10 mouse cellular contexts compared by ENCODE assay signal in genomic region chr3:80042756-80043484, GRCm38 (mm10).
DNase-seq lines count a peak whose midpoint lies in the region; ATAC-seq and TF ChIP-seq lines count a peak whose summit lies in the region.
"Had no signal": no experiment of that assay in that cellular context is flagged by ENCODE, and none has a peak within 500 bp of the region (broad histone marks: within the 10 kb centered on the region; RNA-seq: fewer than 3 reads in every experiment).

No protein-coding gene starts in this region.

- H3K27me3 ChIP-seq in forebrain, postnatal 0 days (ENCODE audit: insufficient read depth, low read length), result no peaks in the 10 kb centered on the region
- no peaks in the 10 kb centered on the region for H3K27me3 ChIP-seq in forebrain, embryonic 11.5 days (ENCODE audit: control insufficient read depth, insufficient read depth, low read length)
- H3K27me3 ChIP-seq in hindbrain, embryonic 10.5 days (ENCODE audit: insufficient read depth, poor library complexity, severe bottlenecking), result no peaks in the 10 kb centered on the region
- H3K27me3 ChIP-seq: limb, embryonic 15.5 days had no signal

- H3K9me3 ChIP-seq in forebrain, postnatal 0 days (ENCODE audit: low read length), result no peaks in the 10 kb centered on the region
- no peaks in the 10 kb centered on the region for H3K9me3 ChIP-seq in forebrain, embryonic 11.5 days (ENCODE audit: control insufficient read depth, low read length)
- H3K9me3 ChIP-seq in hindbrain, embryonic 10.5 days, result no peaks in the 10 kb centered on the region
- H3K9me3 ChIP-seq: limb, embryonic 15.5 days had no signal

- H3K4me3 ChIP-seq in forebrain, postnatal 0 days (ENCODE audit: low read depth, low read length), result no peak overlapping the region
- no peak overlapping the region for H3K4me3 ChIP-seq in forebrain, embryonic 11.5 days (ENCODE audit: low read depth, low read length)
- H3K4me3 ChIP-seq in hindbrain, embryonic 10.5 days, result no peak overlapping the region
- H3K4me3 ChIP-seq: limb, embryonic 15.5 days had no signal

- H3K9ac ChIP-seq in forebrain, postnatal 0 days, result no peak overlapping the region
- H3K9ac ChIP-seq in forebrain, embryonic 11.5 days (ENCODE audit: low read length), result no peak overlapping the region
- H3K9ac ChIP-seq: limb, embryonic 15.5 days had no signal

- H3K36me3 ChIP-seq in forebrain, postnatal 0 days (ENCODE audit: insufficient read depth), result no peaks in the 10 kb centered on the region
- H3K36me3 ChIP-seq in forebrain, embryonic 11.5 days (ENCODE audit: control insufficient read depth, insufficient read depth, low read length), result no peaks in the 10 kb centered on the region
- no peaks in the 10 kb centered on the region for H3K36me3 ChIP-seq in hindbrain, embryonic 10.5 days
- H3K36me3 ChIP-seq: limb, embryonic 15.5 days had no signal

- WGBS in forebrain, postnatal 0 days, result 53% methylated on average over 5 of the region's 5 CpGs
- WGBS in forebrain, embryonic 11.5 days, result 81% methylated on average over 5 of the region's 5 CpGs
- 90% methylated on average over 5 of the region's 5 CpGs for WGBS in hindbrain, embryonic 10.5 days

- no peaks in the 10 kb centered on the region for H3K4me1 ChIP-seq in forebrain, postnatal 0 days (ENCODE audit: insufficient read depth)
- no peaks in the 10 kb centered on the region for H3K4me1 ChIP-seq in forebrain, embryonic 11.5 days (replicated peaks; ENCODE audit: control insufficient read depth, insufficient read depth, low read length)
- H3K4me1 ChIP-seq in hindbrain, embryonic 10.5 days (replicated peaks), result no peaks in the 10 kb centered on the region
- H3K4me1 ChIP-seq: limb, embryonic 15.5 days had no signal

- peak; percentile 9 for DNase-seq in forebrain, postnatal 0 days
- DNase-seq in forebrain, embryonic 11.5 days (ENCODE audit: low spot score), result no peak
- peak; percentile 15 for DNase-seq in urinary bladder, postnatal 14 days (ENCODE audit: low spot score)
- no peak for DNase-seq in urinary bladder, postnatal 4 days (ENCODE audit: low spot score in 2 of 2)
- peak; percentile 78 for DNase-seq in kidney, postnatal 10 days
- no peak for DNase-seq in right cerebral cortex, adult 2 months (ENCODE audit: low spot score in 2 of 2)
- DNase-seq in hindbrain, embryonic 10.5 days (ENCODE audit: low spot score), result no peak

- no peak overlapping the region for H3K4me2 ChIP-seq in forebrain, postnatal 0 days (ENCODE audit: low read depth)
- no peak overlapping the region for H3K4me2 ChIP-seq in forebrain, embryonic 11.5 days (ENCODE audit: low read depth, low read length, severe bottlenecking)
- H3K4me2 ChIP-seq: limb, embryonic 15.5 days had no signal

- no peak overlapping the region for H3K27ac ChIP-seq in forebrain, postnatal 0 days (ENCODE audit: low read depth, low read length)
- H3K27ac ChIP-seq in forebrain, embryonic 11.5 days (ENCODE audit: low read depth, low read length), result no peak overlapping the region
- no peak overlapping the region for H3K27ac ChIP-seq in hindbrain, embryonic 10.5 days
- H3K27ac ChIP-seq: limb, embryonic 15.5 days had no signal

- TF ChIP-seq CTCF in forebrain, postnatal 0 days (IDR thresholded peaks at IDR 0.05; ENCODE audit: low read depth), result no peak

- no peak for ATAC-seq in forebrain, postnatal 0 days
- no peak for ATAC-seq in forebrain, embryonic 11.5 days (replicated peaks; ENCODE audit: low FRiP score)
- ATAC-seq in erythroblast, adult 5-6 weeks (replicated peaks; ENCODE audit: low FRiP score, poor library complexity, severe bottlenecking), result no peak
- ATAC-seq: hindbrain, embryonic 16.5 days had no signal

Comparison
In these comparisons a context has a peak if more than half of its experiments do, and no peak if none do; other contexts are left out.
1. DNase-seq: peak in forebrain, postnatal 0 days (single experiment), urinary bladder, postnatal 14 days (single experiment) and kidney, postnatal 10 days (single experiment); none in forebrain, embryonic 11.5 days (single experiment), urinary bladder, postnatal 4 days (0 of 2), right cerebral cortex, adult 2 months (0 of 2) and hindbrain, embryonic 10.5 days (single experiment).